ENCODE assay signal across 17 mouse cellular contexts in genomic region chr3:135411056-135411455, GRCm38 (mm10). TPM values are rescaled to one million over a fixed set of nuclear protein-coding genes. Genes with fewer than 3 reads are reported as not detected.
DNase-seq lines count a peak whose midpoint lies in the region; ATAC-seq and TF ChIP-seq lines count a peak whose summit lies in the region.
"Had no signal": no experiment of that assay in that cellular context is flagged by ENCODE, and none has a peak within 500 bp of the region (broad histone marks: within the 10 kb centered on the region; RNA-seq: fewer than 3 reads in every experiment).

No protein-coding gene starts in this region.

- peak overlapping the region; percentile 60 for H3K27ac ChIP-seq in heart, adult 2 months
- H3K27ac ChIP-seq in heart, embryonic 13.5 days (replicated peaks), result peak overlapping the region; percentile 8; the same call in 1 of the 2 replicates
- H3K27ac ChIP-seq in hindbrain, embryonic 13.5 days, result no peak overlapping the region
- H3K27ac ChIP-seq: embryonic facial prominence, embryonic 12.5 days; forebrain, embryonic 15.5 days; hindbrain, embryonic 14.5 days; intestine, embryonic 15.5 days had no signal

- intact Hi-C loops in heart, adult 2 months (cut with DNase I), result loop anchor here (5.0 kb wide), 1 partner anchor 36 kb away; no protein-coding TSS in a partner anchor
- intact Hi-C loops in heart, postnatal 25 days (cut with DNase I), result no loop called here
- intact Hi-C loops in heart, postnatal 14 days (cut with DNase I), result no loop called here

- H3K4me2 ChIP-seq in heart, embryonic 13.5 days, result 0 out of 2 replicates have a peak overlapping the region, but pooled peaks have one; percentile 18
- no peak overlapping the region for H3K4me2 ChIP-seq in hindbrain, embryonic 13.5 days
- H3K4me2 ChIP-seq: embryonic facial prominence, embryonic 12.5 days; forebrain, embryonic 15.5 days; hindbrain, embryonic 14.5 days; intestine, embryonic 15.5 days had no signal

- 73% methylated on average over 12 of the region's 12 CpGs for WGBS in heart, adult 2 months
- WGBS in heart, embryonic 13.5 days, result 62% methylated on average over 12 of the region's 12 CpGs
- 88% methylated on average over 12 of the region's 12 CpGs for WGBS in hindbrain, embryonic 13.5 days

- no peaks in the 10 kb centered on the region for H3K9me3 ChIP-seq in heart, embryonic 13.5 days
- no peaks in the 10 kb centered on the region for H3K9me3 ChIP-seq in E14TG2a.4 (ENCODE audit: low read length)
- H3K9me3 ChIP-seq in hindbrain, embryonic 13.5 days, result no peaks in the 10 kb centered on the region
- H3K9me3 ChIP-seq: embryonic facial prominence, embryonic 12.5 days; forebrain, embryonic 15.5 days; intestine, embryonic 15.5 days had no signal

- TF ChIP-seq POLR2A in heart, adult 2 months (IDR thresholded peaks at IDR 0.05; ENCODE audit: insufficient read depth, low read depth, low read length), result no peak

- peaks cover 3% of the 10 kb centered on the region; the same call in 1 of the 2 replicates for H3K79me2 ChIP-seq in heart, adult 2 months (replicated peaks; ENCODE audit: control insufficient read depth, insufficient read depth, low read length)

- no peak for DNase-seq in heart, adult 2 months
- no peak for DNase-seq in heart, postnatal 25 days (ENCODE audit: low spot score)
- DNase-seq in heart, postnatal 14 days, result no peak
- DNase-seq in ZHBTc4 (ENCODE audit: low read depth, low spot score), result peak; percentile 38
- DNase-seq: adrenal gland, postnatal 10 days; cerebellum, adult 11 months; cerebellum, adult 8-10 months; cerebellum, postnatal 14 days; gastrocnemius, postnatal 36 days; kidney, adult 18-20 months had no signal

- no peak for ATAC-seq in heart, embryonic 13.5 days (ENCODE audit: extremely low read depth, insufficient number of reproducible peaks, low FRiP score, low TSS enrichment)
- no peak for ATAC-seq in hindbrain, embryonic 13.5 days (ENCODE audit: low FRiP score)
- ATAC-seq: forebrain, embryonic 15.5 days; intestine, embryonic 15.5 days had no signal

- TF ChIP-seq EP300 in heart, adult 2 months (IDR thresholded peaks at IDR 0.05; ENCODE audit: insufficient read depth, low read depth, low read length), result no peak

- H3K4me3 ChIP-seq in heart, adult 2 months, result no peak overlapping the region
- no peak overlapping the region for H3K4me3 ChIP-seq in heart, embryonic 13.5 days
- H3K4me3 ChIP-seq in E14TG2a.4 (replicated peaks; ENCODE audit: low read length), result peak overlapping the region; percentile 50
- no peak overlapping the region for H3K4me3 ChIP-seq in hindbrain, embryonic 13.5 days
- H3K4me3 ChIP-seq: embryonic facial prominence, embryonic 12.5 days; forebrain, embryonic 15.5 days; intestine, embryonic 15.5 days had no signal

- H3K36me3 ChIP-seq in heart, adult 2 months (ENCODE audit: control insufficient read depth, insufficient read depth, low read length), result peaks cover 9% of the 10 kb centered on the region; the same call in 1 of the 2 replicates
- peaks cover 31% of the 10 kb centered on the region for H3K36me3 ChIP-seq in heart, embryonic 13.5 days
- peaks cover 21% of the 10 kb centered on the region; the same call in 1 of the 2 replicates for H3K36me3 ChIP-seq in E14TG2a.4 (ENCODE audit: insufficient read depth, low read length)
- H3K36me3 ChIP-seq in hindbrain, embryonic 13.5 days, result peaks cover 30% of the 10 kb centered on the region

- H3K4me1 ChIP-seq in heart, adult 2 months (ENCODE audit: control insufficient read depth, insufficient read depth, low read length), result peaks cover 5% of the 10 kb centered on the region
- H3K4me1 ChIP-seq in heart, embryonic 13.5 days, result peaks cover 35% of the 10 kb centered on the region
- peaks cover 35% of the 10 kb centered on the region for H3K4me1 ChIP-seq in E14TG2a.4 (replicated peaks; ENCODE audit: low read depth, low read length)
- peaks cover 15% of the 10 kb centered on the region for H3K4me1 ChIP-seq in hindbrain, embryonic 13.5 days (replicated peaks)
- H3K4me1 ChIP-seq: forebrain, embryonic 15.5 days had no signal

- no peak overlapping the region for H3K9ac ChIP-seq in heart, adult 2 months (ENCODE audit: low read depth, low read length)
- no peak overlapping the region for H3K9ac ChIP-seq in heart, embryonic 13.5 days
- no peak overlapping the region for H3K9ac ChIP-seq in hindbrain, embryonic 13.5 days
- H3K9ac ChIP-seq: embryonic facial prominence, embryonic 12.5 days; forebrain, embryonic 15.5 days; intestine, embryonic 15.5 days had no signal

- no peaks in the 10 kb centered on the region for H3K27me3 ChIP-seq in heart, adult 2 months (ENCODE audit: control insufficient read depth, insufficient read depth, low read length)
- H3K27me3 ChIP-seq in heart, embryonic 13.5 days (replicated peaks), result no peaks in the 10 kb centered on the region
- H3K27me3 ChIP-seq in E14TG2a.4 (ENCODE audit: insufficient read depth, low read length), result no peaks in the 10 kb centered on the region
- H3K27me3 ChIP-seq in hindbrain, embryonic 13.5 days, result no peaks in the 10 kb centered on the region
- H3K27me3 ChIP-seq: embryonic facial prominence, embryonic 12.5 days; forebrain, embryonic 15.5 days; intestine, embryonic 15.5 days had no signal

- TF ChIP-seq CTCF in heart, adult 2 months (IDR thresholded peaks at IDR 0.05), result no peak
- TF ChIP-seq CTCF in E14TG2a.4 (conservative IDR thresholded peaks at IDR 0.05; ENCODE audit: low read length), result no peak

RNA-seq across cellular contexts. Expression of gene Cisd2, which starts 12.7 kb away (rescaled TPM):
- 10 to 100 TPM; 47.1 to 55.0 TPM for total RNA-seq in heart, adult 2 months (2021)
- polyA plus RNA-seq in heart, adult 2 months (2012; rRNA removed), result 20.6 and 31.4 TPM in 2 replicates
- 10 to 100 TPM; 50.2 to 54.3 TPM for total RNA-seq in heart, postnatal 25 days (2021)
- 45.3 and 52.7 TPM in 2 replicates for polyA plus RNA-seq in heart, embryonic 13.5 days (2015; fragmentation: Nextera tagmentation; extraction: Ambion mirVana)
- 10 to 100 TPM; 43.0 to 45.7 TPM for total RNA-seq in heart, postnatal 14 days (2021)
- polyA plus RNA-seq in hindbrain, embryonic 13.5 days (2015; fragmentation: Nextera tagmentation; extraction: Ambion mirVana), result 74.1 and 77.0 TPM in 2 replicates

RNA-seq across cellular contexts. Expression of gene Ube2d3, which starts 26.9 kb away (rescaled TPM):
- 100 to 1,000 TPM; 357 to 416 TPM for total RNA-seq in heart, adult 2 months (2021)
- 285 and 532 TPM in 2 replicates for polyA plus RNA-seq in heart, adult 2 months (2012; rRNA removed)
- total RNA-seq in heart, postnatal 25 days (2021), result 100 to 1,000 TPM; 338 to 361 TPM
- polyA plus RNA-seq in heart, embryonic 13.5 days (2015; fragmentation: Nextera tagmentation; extraction: Ambion mirVana), result 398 and 436 TPM in 2 replicates
- 100 to 1,000 TPM; 292 to 344 TPM for total RNA-seq in heart, postnatal 14 days (2021)
- polyA plus RNA-seq in hindbrain, embryonic 13.5 days (2015; fragmentation: Nextera tagmentation; extraction: Ambion mirVana), result 399 and 409 TPM in 2 replicates
